Mouse (Mus musculus) adrenal gland, postnatal 25 days (tissue): ENCODE data around the gene Hist1h3g. TPM values are rescaled to one million over a fixed set of nuclear protein-coding genes. Genes with fewer than 3 reads are reported as not detected.

Source experiments
- DNase-seq: peaks from one replicate; pipeline ENCODE4 v3.0.0; 2021; ENCODE audit warnings: mixed read lengths
- total RNA-seq: library from RNA; stranded (reverse); gene quantifications from 2 replicates; pipeline ENCODE4 v1.2.3, GENCODE M21; 2021

The Hist1h3g gene
- total RNA-seq, 1 experiment from 2014 or later, result 24.0 TPM

GRCm38 (mm10) chr13:23515826-23516620 is 19.2 kb upstream of the Hist1h3g start:
- no peak for DNase-seq

DNA sequence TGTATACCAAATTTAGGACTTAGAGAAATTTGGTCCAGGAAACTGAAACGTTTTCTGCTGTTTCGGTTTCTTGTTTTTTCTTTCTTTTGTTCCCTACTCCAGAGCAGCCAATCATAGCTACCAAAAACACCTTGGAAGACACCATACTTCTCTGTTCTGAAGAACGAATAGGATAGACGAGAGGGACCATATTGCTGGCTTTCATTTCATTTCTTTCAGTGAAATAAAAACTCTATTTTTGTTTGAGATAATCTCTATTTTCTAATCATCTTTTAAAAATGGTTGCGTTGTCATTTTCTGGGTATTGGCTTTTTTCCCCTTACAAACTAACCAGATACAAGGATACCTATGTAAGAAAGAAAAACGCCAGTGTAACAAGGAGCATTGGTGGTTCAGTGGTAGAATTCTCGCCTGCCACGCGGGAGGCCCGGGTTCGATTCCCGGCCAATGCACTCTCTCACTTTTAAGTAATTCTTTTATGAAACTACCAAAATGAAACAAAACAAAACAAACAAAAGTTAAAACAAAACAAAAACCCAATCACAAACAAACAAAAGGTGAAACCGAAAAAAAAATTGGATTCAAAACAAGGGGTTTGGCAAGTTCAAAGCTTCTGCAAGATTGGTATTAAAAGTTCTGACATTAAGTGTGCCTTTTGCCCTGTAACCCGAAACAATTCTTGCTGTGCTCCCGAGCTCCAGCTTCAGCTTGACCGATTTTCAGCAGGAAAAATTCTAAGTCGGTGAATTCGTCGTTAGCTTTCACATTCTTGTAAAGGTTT is 18.2 kb upstream of the Hist1h3g start:
- peak; percentile 77 for DNase-seq

- DNase-seq, result peak; percentile 89
Observed at GRCm38 (mm10) chr13:23517603-23518294, 17.5 kb upstream of the Hist1h3g start.

- no peak for DNase-seq
Observed at GRCm38 (mm10) chr13:23518295-23518603, 17.0 kb upstream of the Hist1h3g start.

DNA sequence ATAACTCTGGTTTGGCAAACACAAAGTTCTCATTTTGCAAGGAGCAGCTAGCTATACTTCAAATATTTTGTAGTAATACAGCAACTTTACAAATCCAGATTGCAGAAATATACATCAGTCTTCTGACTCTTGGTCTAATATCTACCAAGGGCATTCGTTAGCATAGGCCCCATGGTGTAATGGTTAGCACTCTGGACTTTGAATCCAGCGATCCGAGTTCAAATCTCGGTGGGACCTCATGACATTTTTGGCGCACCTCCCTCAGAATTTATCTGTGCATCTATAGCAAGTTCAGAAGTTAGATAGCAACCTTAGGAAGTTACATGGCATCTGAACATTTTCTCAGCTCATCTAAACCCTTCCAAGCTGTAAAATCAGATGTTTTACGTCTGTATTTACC is 16.3 kb upstream of the Hist1h3g start:
- peak; percentile 61 for DNase-seq

GRCm38 (mm10) chr13:23519416-23519815 is 15.8 kb upstream of the Hist1h3g start:
- peak; percentile 69 for DNase-seq

DNA sequence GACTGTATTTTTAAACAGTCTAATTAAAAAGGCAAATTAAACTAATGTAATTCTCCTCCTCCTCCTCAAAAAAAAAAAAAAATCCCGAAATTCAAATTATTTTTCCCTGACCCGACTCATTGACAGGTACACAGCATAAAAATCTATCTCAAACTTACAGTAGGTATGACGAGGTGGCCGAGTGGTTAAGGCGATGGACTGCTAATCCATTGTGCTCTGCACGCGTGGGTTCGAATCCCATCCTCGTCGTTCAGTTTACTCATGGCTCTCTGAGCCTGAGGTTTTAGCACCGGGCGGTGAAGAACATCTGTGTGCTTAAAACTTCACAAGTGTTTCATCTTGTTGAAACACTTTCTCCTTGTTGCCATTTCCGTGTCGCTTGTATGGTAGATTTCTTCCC is 13.5 kb upstream of the Hist1h3g start:
- DNase-seq, result peak; percentile 82

- DNase-seq, result no peak
Observed at GRCm38 (mm10) chr13:23523976-23524375, 11.2 kb upstream of the Hist1h3g start.

DNA sequence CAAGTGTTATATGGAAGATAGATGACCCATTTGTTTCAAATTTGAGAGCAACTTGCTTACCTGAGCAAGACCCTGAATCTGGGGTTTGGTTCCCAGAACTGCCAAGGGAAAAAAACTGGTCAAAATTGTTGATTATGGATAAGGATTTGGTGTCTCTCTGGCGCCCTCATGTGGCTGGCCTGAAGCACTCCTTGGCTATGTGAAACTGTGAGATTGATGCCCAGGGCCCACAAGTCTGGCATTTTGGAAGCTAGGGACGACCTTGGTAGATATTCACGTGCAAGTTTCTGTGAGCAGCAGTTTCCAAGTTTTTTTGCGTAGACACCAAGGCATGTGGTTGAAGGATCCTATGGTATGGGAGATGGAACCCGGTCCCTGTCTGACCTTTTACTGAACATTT is 10.6 kb upstream of the Hist1h3g start:
- peak; percentile 76 for DNase-seq

DNA sequence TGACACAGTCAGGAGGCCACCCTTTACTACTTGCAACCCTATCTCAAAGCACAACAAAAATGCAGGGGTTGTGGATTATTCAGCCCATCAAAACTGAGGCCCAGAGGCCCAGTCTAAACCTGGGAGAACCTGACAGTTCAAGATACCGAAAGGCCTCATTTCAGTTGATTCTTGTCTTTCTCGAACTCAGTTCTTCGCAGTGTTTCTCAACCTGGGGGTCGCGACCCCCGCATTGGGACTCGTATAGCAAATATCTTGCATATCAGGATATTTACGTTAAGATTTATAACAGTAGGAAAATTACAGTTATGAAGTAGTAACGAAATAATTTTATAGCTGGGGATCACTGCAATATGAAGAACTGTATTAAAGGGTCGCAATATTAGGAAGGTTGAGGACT is 9.3 kb upstream of the Hist1h3g start:
- DNase-seq, result no peak

DNA sequence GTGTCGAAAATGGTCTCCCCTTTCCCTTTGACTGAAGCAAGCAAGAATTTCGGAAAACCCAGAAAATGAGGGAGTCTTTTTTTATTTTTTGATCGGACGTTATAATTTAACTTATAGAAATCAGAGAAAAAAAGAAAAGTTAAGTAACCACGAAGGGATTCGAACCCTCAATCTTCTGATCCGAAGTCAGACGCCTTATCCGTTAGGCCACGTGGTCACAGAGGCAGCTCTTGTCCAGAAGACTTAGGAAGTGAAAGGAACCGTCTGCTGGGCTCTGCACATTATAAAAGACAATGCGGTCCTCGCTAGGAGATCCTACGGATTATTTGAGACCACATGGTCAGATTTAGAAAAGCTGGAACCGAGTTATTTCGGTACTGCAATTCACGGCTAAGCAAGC is 8.9 kb upstream of the Hist1h3g start:
- peak; percentile 89 for DNase-seq

DNA sequence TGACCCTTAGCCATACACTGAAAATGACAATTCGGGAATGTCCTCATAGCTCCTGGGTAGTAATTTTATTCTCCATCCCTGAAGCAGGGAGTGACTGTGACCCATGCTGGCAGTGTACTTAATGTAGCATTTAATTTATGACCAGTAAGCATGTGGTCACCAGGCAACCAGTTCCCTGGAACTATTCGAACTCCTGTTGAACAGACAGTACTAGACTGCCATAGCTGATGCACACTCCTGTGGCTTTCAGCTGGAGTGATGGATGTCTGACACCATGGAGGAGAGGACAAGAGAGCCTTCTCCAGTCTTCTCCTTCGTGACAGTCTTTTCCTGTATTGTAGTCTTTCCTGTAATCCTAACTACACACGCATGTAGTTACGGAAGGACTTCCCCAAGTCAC is 6.2 kb upstream of the Hist1h3g start:
- DNase-seq, result no peak

DNA sequence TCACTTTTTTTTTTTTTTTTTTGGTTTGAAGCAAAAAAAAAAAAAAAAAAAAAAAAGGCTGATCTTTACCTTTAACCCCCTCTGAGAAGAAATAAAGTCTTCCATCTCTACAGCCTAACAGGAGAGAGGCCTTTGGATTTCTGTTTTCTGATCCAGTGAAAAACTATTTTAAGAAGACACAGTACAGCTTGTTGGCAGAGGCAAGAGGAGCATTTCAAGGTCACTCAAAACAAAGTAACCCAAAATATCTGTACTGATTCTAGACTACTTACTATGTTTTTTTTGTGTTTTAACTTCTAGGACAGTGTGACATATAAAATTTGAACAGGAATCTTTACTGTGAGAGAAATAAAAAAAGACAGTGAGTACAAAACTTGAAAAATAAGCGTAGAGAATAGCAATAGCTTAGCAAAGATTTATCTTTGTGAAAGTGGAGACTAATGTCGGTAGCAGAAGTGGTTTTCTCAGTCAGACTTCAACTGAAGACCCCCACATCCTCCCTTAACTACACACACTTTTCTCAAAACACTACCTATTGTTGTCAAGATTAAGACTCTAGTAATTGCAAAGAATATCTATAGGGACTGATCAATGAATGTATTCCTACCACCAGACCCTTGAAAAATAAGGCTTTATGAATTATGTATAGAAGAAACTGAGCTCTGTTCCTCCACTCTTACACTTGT is 5.6 kb upstream of the Hist1h3g start:
- no peak for DNase-seq

DNA sequence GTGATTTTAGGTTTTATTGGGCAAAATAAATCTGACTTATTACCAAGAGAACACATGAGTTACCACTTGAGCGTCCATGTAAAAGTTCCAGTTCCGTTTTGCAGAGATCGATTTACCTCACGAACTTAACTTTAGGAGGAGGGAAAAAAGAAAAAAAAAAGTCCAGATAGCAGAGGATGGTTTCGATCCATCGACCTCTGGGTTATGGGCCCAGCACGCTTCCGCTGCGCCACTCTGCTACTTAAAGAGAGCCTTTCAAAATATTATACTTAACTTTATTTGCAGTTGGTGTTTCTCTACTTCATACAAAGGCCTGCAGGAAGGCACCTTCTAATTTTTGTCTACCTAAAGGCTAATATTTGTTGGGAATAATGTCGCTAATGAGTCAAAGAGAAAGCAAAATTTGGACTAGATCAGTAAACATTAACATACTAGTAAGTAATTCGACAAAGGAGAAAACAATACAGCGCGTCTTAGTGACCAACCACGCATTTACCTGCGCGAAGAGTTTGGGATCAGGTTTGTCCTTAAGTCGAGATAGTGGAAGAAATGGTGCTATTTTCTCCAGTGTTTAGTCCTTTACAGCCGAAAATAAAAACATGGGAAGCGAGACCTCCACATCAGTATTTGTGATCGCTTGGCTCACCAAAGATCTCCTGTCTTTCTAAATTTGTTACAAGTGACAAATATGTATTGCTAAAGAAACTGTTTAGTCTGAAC is 4.9 kb upstream of the Hist1h3g start:
- DNase-seq, result peak; percentile 36

DNA sequence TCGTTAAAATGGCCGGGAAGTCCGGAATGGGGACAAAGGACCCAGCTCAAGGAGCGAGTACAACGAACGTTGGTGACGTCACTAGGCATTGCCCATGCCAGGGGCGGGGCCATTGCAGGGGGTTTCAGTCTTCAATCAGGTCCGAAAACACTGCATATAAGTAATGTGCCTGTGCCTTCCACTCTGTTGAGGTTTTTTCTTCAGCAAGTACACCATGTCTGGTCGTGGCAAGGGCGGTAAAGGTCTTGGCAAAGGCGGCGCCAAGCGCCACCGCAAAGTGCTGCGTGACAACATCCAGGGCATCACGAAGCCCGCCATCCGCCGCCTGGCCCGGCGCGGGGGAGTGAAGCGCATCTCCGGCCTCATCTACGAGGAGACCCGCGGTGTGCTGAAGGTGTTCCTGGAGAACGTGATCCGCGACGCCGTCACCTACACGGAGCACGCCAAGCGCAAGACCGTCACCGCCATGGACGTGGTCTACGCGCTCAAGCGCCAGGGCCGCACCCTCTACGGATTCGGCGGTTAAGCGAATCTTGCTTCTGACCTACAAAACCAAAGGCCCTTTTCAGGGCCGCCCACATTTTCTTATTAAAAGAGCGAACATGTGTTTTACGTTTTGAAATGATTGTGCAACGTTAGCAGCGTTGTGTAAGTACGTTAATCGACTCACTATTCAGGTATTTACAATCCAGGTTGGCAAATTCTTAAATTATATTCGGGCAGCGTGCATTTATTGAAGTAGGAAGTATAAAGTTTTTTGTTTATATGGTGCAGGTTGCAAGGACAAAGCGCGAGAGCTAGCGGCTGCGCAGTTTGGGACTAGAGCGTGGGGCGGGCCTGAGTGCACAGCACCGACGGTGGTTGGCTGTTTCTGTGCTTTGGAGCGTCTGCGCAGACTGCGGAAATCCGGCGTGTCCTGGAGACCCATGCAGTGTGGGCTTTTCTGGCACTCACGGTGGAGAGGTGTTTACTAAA is 4.0 kb upstream of the Hist1h3g start, which contains the start of gene Hist1h4h:
TSS of gene Hist1h4h (plus strand) at position 150 of the 975 bp plus-strand sequence.
- peak; percentile 90 for DNase-seq

GRCm38 (mm10) chr13:23532262-23533075 is 2.8 kb upstream of the Hist1h3g start:
- DNase-seq, result no peak

DNA sequence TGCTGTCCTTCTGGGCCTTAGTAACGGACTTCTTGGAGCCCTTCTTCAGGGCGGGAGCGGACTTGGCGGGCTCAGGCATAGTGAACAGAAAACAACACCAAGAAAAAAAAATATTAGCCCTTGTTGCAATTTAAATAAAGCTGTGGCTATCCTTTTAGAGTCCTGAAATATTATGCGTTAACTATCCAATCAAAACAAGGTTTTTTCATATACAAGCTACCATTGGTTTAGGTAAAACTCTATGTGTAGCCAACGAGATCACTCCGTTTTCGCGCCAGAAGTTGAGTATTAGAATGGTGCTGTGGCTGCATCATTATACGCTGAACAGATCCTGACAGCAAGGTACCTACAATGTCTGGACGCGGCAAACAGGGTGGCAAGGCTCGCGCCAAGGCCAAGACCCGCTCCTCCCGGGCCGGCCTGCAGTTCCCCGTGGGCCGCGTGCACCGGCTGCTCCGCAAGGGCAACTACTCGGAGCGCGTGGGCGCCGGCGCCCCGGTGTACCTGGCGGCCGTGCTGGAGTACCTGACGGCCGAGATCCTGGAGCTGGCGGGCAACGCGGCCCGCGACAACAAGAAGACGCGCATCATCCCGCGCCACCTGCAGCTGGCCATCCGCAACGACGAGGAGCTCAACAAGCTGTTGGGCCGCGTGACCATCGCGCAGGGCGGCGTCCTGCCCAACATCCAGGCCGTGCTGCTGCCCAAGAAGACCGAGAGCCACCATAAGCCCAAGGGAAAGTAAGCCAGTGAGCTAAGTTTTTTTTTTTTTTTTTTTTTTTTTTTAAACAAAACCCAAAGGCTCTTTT is 1.5 kb upstream of the Hist1h3g start, which contains the start of gene Hist1h2af:
TSS of gene Hist1h2af (plus strand) at position 347 of the 808 bp plus-strand sequence.
- peak; percentile 41 for DNase-seq

DNA sequence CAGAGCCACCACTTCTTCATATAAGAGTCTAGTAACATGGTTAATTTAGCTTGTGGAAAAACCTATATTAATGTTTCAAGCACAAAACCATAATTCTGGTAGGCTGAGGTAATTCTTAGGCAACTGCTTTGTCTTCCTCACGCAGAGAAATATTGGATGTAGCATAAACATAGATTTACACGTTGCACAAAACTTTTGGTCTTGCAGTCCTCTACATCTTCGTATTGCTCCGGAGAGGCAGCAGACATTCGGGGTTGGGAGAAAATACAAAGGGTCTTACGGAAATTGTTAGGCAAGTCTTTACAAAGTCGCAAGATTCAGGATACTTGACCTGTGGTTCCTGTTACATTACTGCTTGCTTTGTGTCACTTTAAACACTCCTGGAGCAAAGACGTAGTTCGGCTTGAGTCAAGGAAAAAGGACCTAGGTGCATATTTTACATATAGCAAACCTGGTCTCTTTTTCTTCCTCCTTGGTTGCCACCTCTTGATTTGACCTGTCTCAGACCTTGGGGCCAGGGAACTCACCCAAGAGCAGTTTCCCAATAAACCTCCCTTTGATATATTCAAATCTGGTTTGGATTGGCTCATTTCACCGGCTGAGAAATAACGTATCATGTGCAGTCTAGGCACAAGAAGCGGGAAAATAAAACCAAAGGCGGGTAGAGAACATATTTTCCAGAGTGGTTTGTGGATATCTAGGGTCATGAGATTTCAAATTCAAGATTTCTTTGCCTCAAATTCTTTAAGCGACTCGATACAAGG is 672 bp upstream of the Hist1h3g start:
- no peak for DNase-seq
